Mouse (Mus musculus): ENCODE results near the gene Tle4.

DNA sequence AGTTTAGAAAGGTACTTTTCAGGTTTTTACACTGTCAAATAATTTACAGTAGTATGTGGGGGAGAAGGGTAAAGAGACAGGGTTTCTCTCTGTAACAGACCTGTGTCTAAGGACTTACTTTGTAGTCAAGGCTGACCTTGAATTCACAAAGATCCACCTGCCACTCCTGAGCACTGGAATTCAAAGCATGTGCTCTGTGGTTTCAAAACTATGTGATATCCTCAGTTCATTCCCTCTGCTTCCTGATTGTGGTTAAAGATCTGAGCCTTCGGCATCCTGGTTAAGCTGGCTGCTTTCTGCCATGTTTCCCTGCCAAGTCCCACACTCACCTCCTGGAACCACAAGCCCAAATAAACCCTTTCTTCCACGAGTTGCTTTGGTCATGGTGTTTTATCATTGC is 47.8 kb upstream of the Tle4 start:
- TF ChIP-seq CTCF (conservative IDR thresholded peaks at IDR 0.05; ENCODE audit: insufficient read depth, insufficient read length, low read depth, low read length) (no peak), POLR2A (IDR thresholded peaks at IDR 0.05; ENCODE audit: low read depth, low read length) (no peak)

Measured in kidney, adult 2 months (tissue).